Mouse (Mus musculus) hindbrain, embryonic 13.5 days (tissue): ENCODE measurements at regions not wholly inside any gene's neighbourhood (a gene's known extent, or its start where the extent isn't known, plus 50 kb on each side); places are given as distances from the start of the nearest gene placed in this dataset.

Experiments
- ATAC-seq: fragments of 200-750 bp; cut with Nextera tagmentation; 2 replicates; pipeline ENCODE4 v1.8.0; 2017; ENCODE audit warnings: moderate TSS enrichment; ENCODE audit not compliant: low FRiP score
- H3K27ac ChIP-seq: fragments of 300-500 bp; sonication (generic); 2 replicates; pipeline ENCODE4 v1.5.1; 2015; ENCODE audit warnings: inconsistent platforms, mild to moderate bottlenecking, moderate library complexity
- H3K27me3 ChIP-seq: fragments of 300-500 bp; sonication (generic); 2 replicates; pipeline ENCODE4 v1.6.1; 2015; ENCODE audit warnings: mild to moderate bottlenecking, inconsistent platforms
- H3K36me3 ChIP-seq: fragments of 300-500 bp; sonication (generic); 2 replicates; pipeline ENCODE4 v1.6.1; 2015; ENCODE audit warnings: mild to moderate bottlenecking, inconsistent platforms
- H3K4me1 ChIP-seq: fragments of 300-500 bp; sonication (generic); replicated peaks from 2 replicates; pipeline ENCODE4 v1.6.1; 2015; ENCODE audit warnings: inconsistent platforms
- H3K4me2 ChIP-seq: fragments of 300-500 bp; sonication (generic); 2 replicates; pipeline ENCODE4 v1.6.1; 2015; ENCODE audit warnings: inconsistent platforms, mild to moderate bottlenecking, moderate library complexity
- H3K4me3 ChIP-seq: fragments of 300-500 bp; sonication (generic); 2 replicates; pipeline ENCODE4 v1.5.1; 2015; ENCODE audit warnings: mild to moderate bottlenecking, inconsistent platforms
- H3K9ac ChIP-seq: fragments of 300-500 bp; sonication (generic); 2 replicates; pipeline ENCODE4 v1.6.1; 2015; ENCODE audit warnings: mild to moderate bottlenecking, inconsistent platforms
- H3K9me3 ChIP-seq: fragments of 300-500 bp; sonication (generic); 2 replicates; pipeline ENCODE4 v1.6.1; 2016; ENCODE audit warnings: inconsistent platforms
- WGBS: fragments of 180-500 bp; shearing (Covaris S2); methylation state at CpG from one replicate; pipeline ENCODE4 v1.1.7; 2015; 5-methylcytosine and 5-hydroxymethylcytosine counted together

- no peak for ATAC-seq
- Histone ChIP-seq H3K4me1 (no peaks in the 10 kb centered on the region), H3K4me3 (no peak overlapping the region), H3K9me3 (no peaks in the 10 kb centered on the region), H3K27me3 (no peaks in the 10 kb centered on the region), H3K4me2 (no peak overlapping the region), H3K27ac (no peak overlapping the region), H3K9ac (no peak overlapping the region), H3K36me3 (no peaks in the 10 kb centered on the region)
- WGBS, result 89% methylated on average over 2 of the region's 2 CpGs
Measured at GRCm38 (mm10) chr3:148158533-148158932, 831.8 kb downstream of the Adgrl2 start.

DNA sequence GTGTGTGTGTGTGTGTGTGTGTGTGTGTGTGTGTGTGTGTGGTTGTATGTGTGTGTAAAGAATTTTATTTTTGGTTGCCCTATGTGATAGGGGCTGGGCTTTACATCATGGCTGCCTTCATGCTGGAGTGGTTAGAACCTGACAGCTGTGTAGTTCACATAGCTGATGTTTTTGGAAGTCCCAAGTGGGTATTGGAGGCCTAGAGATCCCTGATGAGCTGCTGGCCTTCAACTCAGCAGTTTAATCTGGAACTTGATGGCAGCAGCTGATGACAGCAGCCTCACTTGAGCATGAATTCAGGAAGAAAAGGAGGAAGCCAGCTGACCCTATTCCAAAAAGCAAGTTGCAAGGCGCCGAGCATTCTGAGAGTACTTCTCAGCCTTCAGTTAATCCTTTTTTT is 846.6 kb downstream of the Adgrl2 start:
- Histone ChIP-seq H3K9ac (no peak overlapping the region), H3K4me1 (no peaks in the 10 kb centered on the region), H3K27ac (no peak overlapping the region), H3K4me2 (no peak overlapping the region), H3K36me3 (no peaks in the 10 kb centered on the region), H3K9me3 (no peaks in the 10 kb centered on the region), H3K4me3 (no peak overlapping the region), H3K27me3 (no peaks in the 10 kb centered on the region)
- 96% methylated on average over 2 of the region's 2 CpGs for WGBS
- ATAC-seq, result no peak

DNA sequence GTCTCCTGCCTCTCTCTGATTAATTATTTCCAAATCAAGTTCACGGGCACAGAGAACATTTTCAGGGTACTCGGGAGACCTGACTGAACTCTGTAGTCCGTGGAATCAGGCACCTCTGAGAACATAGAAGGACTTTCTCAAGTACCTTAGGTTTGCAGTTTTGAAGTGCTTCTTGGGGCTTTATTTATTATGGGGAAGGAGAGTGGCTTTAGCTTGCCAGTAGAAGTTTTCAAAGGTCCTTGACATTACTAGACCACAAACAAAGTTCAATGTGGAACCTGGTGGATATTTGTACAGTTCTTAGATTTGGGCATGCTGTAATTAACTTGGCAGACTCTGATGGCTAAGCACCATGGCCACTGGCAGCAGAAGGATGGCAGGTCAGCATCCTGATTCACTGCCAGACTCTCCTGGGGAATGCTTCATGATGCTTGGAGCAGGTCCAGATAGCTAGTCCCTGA is 853.5 kb downstream of the Adgrl2 start:
- Histone ChIP-seq H3K27ac (no peak overlapping the region), H3K36me3 (no peaks in the 10 kb centered on the region), H3K9ac (no peak overlapping the region), H3K9me3 (no peaks in the 10 kb centered on the region), H3K27me3 (no peaks in the 10 kb centered on the region), H3K4me2 (no peak overlapping the region), H3K4me1 (no peaks in the 10 kb centered on the region), H3K4me3 (no peak overlapping the region)
- 87% methylated on average over 3 of the region's 3 CpGs for WGBS
- ATAC-seq, result no peak

- Histone ChIP-seq H3K9me3 (no peaks in the 10 kb centered on the region), H3K36me3 (no peaks in the 10 kb centered on the region), H3K27ac (no peak overlapping the region), H3K9ac (no peak overlapping the region), H3K4me3 (no peak overlapping the region), H3K4me2 (no peak overlapping the region), H3K4me1 (no peaks in the 10 kb centered on the region), H3K27me3 (no peaks in the 10 kb centered on the region)
- 95% methylated on average over 2 of the region's 2 CpGs for WGBS
- ATAC-seq, result no peak
Measured at GRCm38 (mm10) chr3:148134646-148135045, 855.7 kb downstream of the Adgrl2 start.

DNA sequence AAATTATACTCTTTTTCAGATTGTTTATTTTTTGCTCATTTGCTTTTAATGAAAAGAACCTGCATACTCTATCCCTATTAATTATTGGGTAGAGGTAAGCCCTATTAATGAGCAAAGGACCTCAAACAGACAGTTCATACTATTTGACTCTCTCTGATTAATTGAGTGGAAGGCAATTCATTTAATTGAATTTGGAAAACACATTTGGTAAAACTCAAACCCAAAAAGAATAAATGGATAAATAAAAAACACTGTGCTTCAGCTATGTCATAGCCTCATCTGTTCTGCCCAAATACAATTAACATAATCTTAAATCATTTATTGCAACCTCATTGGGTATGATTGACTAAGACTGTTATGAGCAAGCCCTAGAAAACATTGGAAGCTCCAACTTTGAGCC is 874.8 kb downstream of the Adgrl2 start:
- Histone ChIP-seq H3K4me3 (no peak overlapping the region), H3K9ac (no peak overlapping the region), H3K36me3 (no peaks in the 10 kb centered on the region), H3K4me2 (no peak overlapping the region), H3K4me1 (no peaks in the 10 kb centered on the region), H3K27ac (no peak overlapping the region), H3K9me3 (no peaks in the 10 kb centered on the region), H3K27me3 (no peaks in the 10 kb centered on the region)
- ATAC-seq, result no peak

- Histone ChIP-seq H3K9ac (no peak overlapping the region), H3K27me3 (no peaks in the 10 kb centered on the region), H3K36me3 (no peaks in the 10 kb centered on the region), H3K4me2 (no peak overlapping the region), H3K4me1 (no peaks in the 10 kb centered on the region), H3K4me3 (no peak overlapping the region), H3K27ac (no peak overlapping the region), H3K9me3 (no peaks in the 10 kb centered on the region)
- no peak for ATAC-seq
- WGBS, result 87% methylated on average over 3 of the region's 3 CpGs
Measured at GRCm38 (mm10) chr3:148112204-148112603, 878.2 kb downstream of the Adgrl2 start.

DNA sequence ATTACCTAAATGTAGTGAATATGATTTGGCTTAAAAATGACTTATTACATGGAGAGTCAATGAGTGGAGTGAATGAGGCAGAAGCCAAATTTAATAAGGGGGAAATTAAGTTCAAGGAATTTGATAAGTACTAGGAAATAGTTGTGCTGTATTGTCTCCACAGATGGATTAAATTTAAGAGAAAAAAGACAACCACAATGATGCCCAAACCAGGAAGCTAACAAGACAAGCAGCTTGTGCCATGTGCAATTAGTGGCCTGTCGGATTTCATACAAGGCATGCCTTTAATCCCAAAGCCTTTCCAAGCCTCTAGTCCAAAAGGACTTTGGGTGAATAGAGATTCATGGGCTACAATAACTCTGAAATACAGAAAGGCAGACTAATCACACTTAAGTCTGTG is 883.3 kb downstream of the Adgrl2 start:
- H3K4me1 ChIP-seq, result no peaks in the 10 kb centered on the region
- 85% methylated on average over 1 of the region's 1 CpGs for WGBS
- H3K27ac ChIP-seq, result no peak overlapping the region
- H3K4me2 ChIP-seq, result no peak overlapping the region
- H3K9me3 ChIP-seq, result no peaks in the 10 kb centered on the region
- H3K27me3 ChIP-seq, result no peaks in the 10 kb centered on the region
- no peak overlapping the region for H3K4me3 ChIP-seq
- H3K36me3 ChIP-seq, result no peaks in the 10 kb centered on the region
- no peak overlapping the region for H3K9ac ChIP-seq
- ATAC-seq, result no peak

GRCm38 (mm10) chr3:148093930-148094329 is 896.4 kb downstream of the Adgrl2 start:
- H3K4me2 ChIP-seq, result no peak overlapping the region

DNA sequence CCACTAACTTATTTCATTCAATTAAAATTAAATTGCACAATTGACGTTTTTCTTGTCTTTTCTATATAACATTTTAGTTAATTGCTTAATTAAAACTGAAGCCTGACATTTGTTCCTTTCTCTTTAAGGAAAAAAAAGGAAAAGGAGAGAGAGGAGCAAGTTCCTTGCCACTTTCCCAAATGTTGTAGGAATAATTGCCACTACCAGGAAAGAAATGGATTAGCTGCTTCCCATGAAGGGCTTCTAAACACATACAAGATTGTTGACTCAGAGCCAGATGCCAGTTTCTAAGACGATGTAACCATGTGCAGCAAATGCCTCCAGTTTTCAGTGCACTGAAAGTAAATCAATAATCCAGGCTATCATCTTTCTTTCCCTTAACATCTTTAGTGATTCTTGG is 914.5 kb downstream of the Adgrl2 start:
- Histone ChIP-seq H3K4me2 (no peak overlapping the region), H3K36me3 (no peaks in the 10 kb centered on the region), H3K27me3 (no peaks in the 10 kb centered on the region), H3K27ac (no peak overlapping the region), H3K9ac (no peak overlapping the region), H3K9me3 (no peaks in the 10 kb centered on the region), H3K4me3 (no peak overlapping the region), H3K4me1 (no peaks in the 10 kb centered on the region)
- ATAC-seq, result no peak
- WGBS, result 64% methylated on average over 2 of the region's 2 CpGs

More at GRCm38 (mm10) chr3:148093930-148094329, 896.4 kb downstream of the Adgrl2 start:
- H3K36me3 ChIP-seq, result no peaks in the 10 kb centered on the region
- H3K27ac ChIP-seq, result no peak overlapping the region
- no peak overlapping the region for H3K9ac ChIP-seq
- WGBS, result 80% methylated on average over 4 of the region's 4 CpGs
- H3K9me3 ChIP-seq, result no peaks in the 10 kb centered on the region
- no peaks in the 10 kb centered on the region for H3K4me1 ChIP-seq
- no peak overlapping the region for H3K4me3 ChIP-seq
- H3K27me3 ChIP-seq, result no peaks in the 10 kb centered on the region
- no peak for ATAC-seq

- no peak overlapping the region for H3K4me3 ChIP-seq
- H3K4me2 ChIP-seq, result no peak overlapping the region
- no peaks in the 10 kb centered on the region for H3K4me1 ChIP-seq
- no peak overlapping the region for H3K27ac ChIP-seq
- H3K36me3 ChIP-seq, result no peaks in the 10 kb centered on the region
- H3K9ac ChIP-seq, result no peak overlapping the region
- ATAC-seq, result no peak
- H3K27me3 ChIP-seq, result no peaks in the 10 kb centered on the region
- WGBS, result 90% methylated on average over 6 of the region's 6 CpGs
- H3K9me3 ChIP-seq, result no peaks in the 10 kb centered on the region
Measured at GRCm38 (mm10) chr3:148066701-148067100, 923.7 kb downstream of the Adgrl2 start.

DNA sequence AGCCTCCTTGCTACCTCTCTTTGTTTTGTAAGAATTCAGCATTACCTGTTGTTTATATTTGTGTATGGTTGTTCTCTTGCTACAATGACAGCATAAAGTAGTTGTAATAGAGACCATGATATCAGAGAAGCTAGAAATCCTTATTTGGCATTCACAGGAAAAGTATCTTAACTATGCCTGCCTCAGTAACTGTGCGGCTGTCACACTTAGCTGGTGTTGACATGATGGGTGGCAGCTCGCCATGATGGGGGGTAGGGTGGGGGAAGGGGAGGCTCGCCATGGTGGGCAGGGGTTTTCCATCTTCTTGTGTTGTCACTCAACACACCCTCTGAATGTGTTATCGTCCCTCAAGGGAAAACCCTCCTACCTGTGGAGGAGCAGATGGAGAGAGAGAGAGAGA is 934.3 kb downstream of the Adgrl2 start:
- Histone ChIP-seq H3K27me3 (no peaks in the 10 kb centered on the region), H3K4me2 (no peak overlapping the region), H3K4me1 (no peaks in the 10 kb centered on the region), H3K27ac (no peak overlapping the region), H3K4me3 (no peak overlapping the region), H3K9me3 (no peaks in the 10 kb centered on the region), H3K36me3 (no peaks in the 10 kb centered on the region), H3K9ac (no peak overlapping the region)
- no peak for ATAC-seq
- WGBS, result 73% methylated on average over 4 of the region's 4 CpGs

GRCm38 (mm10) chr3:148052516-148052915 is 937.8 kb downstream of the Adgrl2 start:
- Histone ChIP-seq H3K27ac (no peak overlapping the region), H3K4me2 (no peak overlapping the region), H3K4me3 (no peak overlapping the region), H3K4me1 (no peaks in the 10 kb centered on the region), H3K9me3 (no peaks in the 10 kb centered on the region), H3K27me3 (no peaks in the 10 kb centered on the region), H3K9ac (no peak overlapping the region), H3K36me3 (no peaks in the 10 kb centered on the region)
- ATAC-seq, result no peak
- WGBS, result 69% methylated on average over 5 of the region's 5 CpGs

GRCm38 (mm10) chr3:148048247-148048646 is 942.1 kb downstream of the Adgrl2 start:
- H3K4me3 ChIP-seq, result no peak overlapping the region
- no peaks in the 10 kb centered on the region for H3K36me3 ChIP-seq
- no peaks in the 10 kb centered on the region for H3K4me1 ChIP-seq
- H3K9me3 ChIP-seq, result no peaks in the 10 kb centered on the region
- H3K27me3 ChIP-seq, result no peaks in the 10 kb centered on the region
- no peak overlapping the region for H3K27ac ChIP-seq
- WGBS, result 91% methylated on average over 2 of the region's 2 CpGs
- no peak for ATAC-seq
- H3K4me2 ChIP-seq, result no peak overlapping the region
- H3K9ac ChIP-seq, result no peak overlapping the region

DNA sequence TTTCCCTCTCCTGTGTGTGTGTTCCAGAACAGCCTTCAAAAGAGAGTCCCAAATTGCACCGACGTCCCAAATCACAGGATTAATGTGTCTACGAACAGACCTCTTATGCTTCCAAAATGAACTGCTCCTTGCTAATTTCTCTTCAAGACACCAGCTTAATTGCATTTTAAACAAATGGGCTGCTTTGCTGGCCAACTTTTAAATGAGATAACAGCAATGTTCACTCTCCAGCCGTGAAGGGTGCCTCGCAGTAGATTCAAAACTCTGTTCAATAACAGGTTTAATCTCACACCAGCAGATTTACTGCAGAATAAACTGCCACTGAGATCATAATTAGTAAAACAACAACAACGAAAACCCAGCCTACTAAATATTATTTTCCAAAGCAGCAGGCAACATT is 957.8 kb downstream of the Adgrl2 start:
- H3K9ac ChIP-seq, result no peak overlapping the region
- no peaks in the 10 kb centered on the region for H3K36me3 ChIP-seq
- H3K4me3 ChIP-seq, result no peak overlapping the region
- H3K9me3 ChIP-seq, result no peaks in the 10 kb centered on the region
- no peak for ATAC-seq
- H3K4me2 ChIP-seq, result no peak overlapping the region
- no peak overlapping the region for H3K27ac ChIP-seq
- H3K27me3 ChIP-seq, result no peaks in the 10 kb centered on the region
- peaks cover 5% of the 10 kb centered on the region for H3K4me1 ChIP-seq
- WGBS, result 77% methylated on average over 6 of the region's 6 CpGs
